Comparison of ENCODE assay signal across 8 mouse cellular contexts in the genomic region with DNA sequence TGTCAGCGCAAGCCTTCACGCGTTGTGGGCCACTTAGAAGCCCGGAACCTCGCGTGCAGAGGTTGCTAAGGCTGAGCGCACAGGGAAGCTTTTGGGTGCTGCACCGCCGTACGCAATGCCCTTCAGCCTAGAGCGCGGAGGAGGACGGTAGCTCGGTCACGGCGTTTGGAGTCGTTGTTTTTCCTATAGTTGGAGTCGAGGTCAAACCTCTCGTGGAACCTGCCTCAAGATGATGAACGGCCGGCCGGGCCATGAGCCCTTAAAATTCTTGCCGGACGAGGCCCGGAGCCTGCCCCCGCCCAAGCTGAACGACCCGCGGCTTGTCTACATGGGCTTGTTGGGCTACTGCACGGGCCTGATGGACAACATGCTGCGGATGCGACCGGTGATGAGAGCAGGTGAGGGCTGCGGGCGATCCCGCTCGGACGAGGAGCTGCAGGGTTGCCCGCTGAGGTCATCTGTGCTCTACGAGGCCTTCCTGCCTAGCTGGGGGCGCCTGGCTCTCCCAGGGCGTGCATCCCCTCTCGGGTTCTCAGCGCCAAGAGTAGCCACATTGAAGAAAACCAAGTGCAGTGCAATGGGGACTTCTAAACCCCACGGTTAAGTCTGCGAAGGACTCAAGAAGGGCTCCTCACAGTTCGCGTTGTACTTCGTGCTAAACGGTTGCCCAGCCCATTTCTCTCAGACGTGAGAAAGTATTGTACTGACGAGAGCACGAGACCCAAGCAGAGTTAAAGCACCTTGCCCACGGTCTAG. TPM values are rescaled to one million over a fixed set of nuclear protein-coding genes. Genes with fewer than 3 reads are reported as not detected.
DNase-seq lines count a peak whose midpoint lies in the region; ATAC-seq lines count a peak whose summit lies in the region.

A gene (plus strand): TSS at position 44 of the 756 bp plus-strand sequence.

- H3K27me3 ChIP-seq in intestine, embryonic 16.5 days (replicated peaks; ENCODE audit: control insufficient read depth, insufficient read depth, low read length): no peaks in the 10 kb centered on the region
- H3K27me3 ChIP-seq in limb, embryonic 13.5 days: no peaks in the 10 kb centered on the region
- no peaks in the 10 kb centered on the region for H3K27me3 ChIP-seq in midbrain, embryonic 16.5 days (ENCODE audit: control insufficient read depth, insufficient read depth, low read depth, low read length)

- H3K27ac ChIP-seq in intestine, embryonic 16.5 days (ENCODE audit: low read length): peak within 1 kb of the TSS; percentile 80
- H3K27ac ChIP-seq in limb, embryonic 13.5 days: peak within 1 kb of the TSS; percentile 67; the same call in 1 of the 2 replicates
- peak within 1 kb of the TSS; percentile 87 for H3K27ac ChIP-seq in midbrain, embryonic 16.5 days (ENCODE audit: low read length)

- H3K9ac ChIP-seq in intestine, embryonic 16.5 days (ENCODE audit: low read depth, low read length): peak within 1 kb of the TSS; percentile 99
- peak within 1 kb of the TSS; percentile 98 for H3K9ac ChIP-seq in limb, embryonic 13.5 days
- peak within 1 kb of the TSS; percentile 99 for H3K9ac ChIP-seq in midbrain, embryonic 16.5 days (ENCODE audit: low read depth, low read length)

- no peaks in the 10 kb centered on the region for H3K9me3 ChIP-seq in intestine, embryonic 16.5 days (ENCODE audit: control insufficient read depth, low read length)
- H3K9me3 ChIP-seq in limb, embryonic 13.5 days: 0 out of 2 replicates have a peak, but pooled peaks cover 9% of the 10 kb centered on the region
- no peaks in the 10 kb centered on the region for H3K9me3 ChIP-seq in midbrain, embryonic 16.5 days (replicated peaks; ENCODE audit: control insufficient read depth, low read length, poor library complexity, severe bottlenecking)

- ATAC-seq in intestine, embryonic 16.5 days: peak; percentile 92
- ATAC-seq in limb, embryonic 13.5 days (ENCODE audit: low FRiP score, low read depth): peak; percentile 92
- ATAC-seq in midbrain, embryonic 16.5 days: peak; percentile 97

- peak within 1 kb of the TSS; percentile 99 for H3K4me3 ChIP-seq in intestine, embryonic 16.5 days (ENCODE audit: low read length)
- peak within 1 kb of the TSS; percentile 91 for H3K4me3 ChIP-seq in limb, embryonic 13.5 days
- peak within 1 kb of the TSS; percentile 98 for H3K4me3 ChIP-seq in midbrain, embryonic 16.5 days (ENCODE audit: low read depth, low read length)

- peak; percentile 74 to 79 for DNase-seq in left cerebral cortex, adult 18-20 months (ENCODE audit: low spot score in 2 of 2)
- DNase-seq in left cerebral cortex, adult 11 months (ENCODE audit: low spot score): no peak
- DNase-seq in embryo, embryonic 11.5 days (ENCODE audit: low read depth, low spot score): peak; percentile 74
- peak; percentile 36 to 73 for DNase-seq in gastrocnemius, postnatal 4 days (ENCODE audit: low spot score in 2 of 2)
- peak; percentile 74 to 82 for DNase-seq in spleen, postnatal 10 days (ENCODE audit: low spot score in 2 of 2)

- peak within 1 kb of the TSS; percentile 75 for H3K4me2 ChIP-seq in intestine, embryonic 16.5 days (ENCODE audit: low read depth, low read length)
- peak within 1 kb of the TSS; percentile 79 for H3K4me2 ChIP-seq in limb, embryonic 13.5 days (replicated peaks)
- peak within 1 kb of the TSS; percentile 82 for H3K4me2 ChIP-seq in midbrain, embryonic 16.5 days (ENCODE audit: low read length)

- H3K4me1 ChIP-seq in intestine, embryonic 16.5 days (ENCODE audit: control insufficient read depth, insufficient read depth, low read length): peaks cover 13% of the 10 kb centered on the region
- peaks cover 15% of the 10 kb centered on the region for H3K4me1 ChIP-seq in limb, embryonic 13.5 days
- peaks cover 12% of the 10 kb centered on the region for H3K4me1 ChIP-seq in midbrain, embryonic 16.5 days (ENCODE audit: control insufficient read depth, insufficient read depth, low read length)

- under 1% methylated on average over 54 of the region's 54 CpGs for whole genome bisulfite sequencing in intestine, embryonic 16.5 days
- under 1% methylated on average over 54 of the region's 54 CpGs for WGBS in limb, embryonic 13.5 days
- WGBS in midbrain, embryonic 16.5 days: under 1% methylated on average over 54 of the region's 54 CpGs

- no peaks in the 10 kb centered on the region; the same call in 1 of the 2 replicates for H3K36me3 ChIP-seq in intestine, embryonic 16.5 days (ENCODE audit: control insufficient read depth, insufficient read depth, low read length)
- peaks cover 21% of the 10 kb centered on the region for H3K36me3 ChIP-seq in limb, embryonic 13.5 days
- no peaks in the 10 kb centered on the region for H3K36me3 ChIP-seq in midbrain, embryonic 16.5 days (ENCODE audit: control insufficient read depth, insufficient read depth, low read length)

RNA-seq across cellular contexts. Expression of the gene that starts here (rescaled TPM):
- 100 to 1,000 TPM; 232 to 247 TPM for total RNA-seq in left cerebral cortex, adult 18-20 months (2021)
- 100 to 1,000 TPM; 255 to 257 TPM for total RNA-seq in gastrocnemius, postnatal 4 days (2021)
- 377 and 385 TPM in 2 replicates for polyA plus RNA-seq in intestine, embryonic 16.5 days (2015; fragmentation: Nextera tagmentation; extraction: Ambion mirVana)
- polyA plus RNA-seq in limb, embryonic 13.5 days (2015; fragmentation: Nextera tagmentation; extraction: Ambion mirVana): 345 and 348 TPM in 2 replicates
- 426 and 456 TPM in 2 replicates for polyA plus RNA-seq in midbrain, embryonic 16.5 days (2015; fragmentation: Nextera tagmentation; extraction: Ambion mirVana)
